Mouse (Mus musculus): Measurements from ENCODE around the gene Zfp143. TPM values are rescaled to one million over a fixed set of nuclear protein-coding genes. Genes with fewer than 3 reads are reported as not detected.

Gene Zfp143
- total and polyA plus RNA-seq, 3 experiments: 17.0 to 23.4 (median 17.5) TPM

- Histone ChIP-seq H3K27me3 (replicated peaks) (no peaks in the 10 kb centered on the region), H3K9ac (ENCODE audit: insufficient read depth, low read depth) (no peak overlapping the region), H3K4me2 (ENCODE audit: insufficient read depth, low read depth, poor library complexity, severe bottlenecking) (no peak overlapping the region), H3K4me1 (ENCODE audit: control insufficient read depth in 1 of 2, insufficient read depth in 2 of 2) (peaks cover 5 to 13% of the 10 kb centered on the region in 2 experiments; a peak in 3 of 4 replicates), H3K9me3 (replicated peaks; ENCODE audit: low read length) (no peaks in the 10 kb centered on the region), H3K79me2 (replicated peaks; ENCODE audit: control insufficient read depth, extremely low read depth, insufficient read depth, poor library complexity, severe bottlenecking) (no peaks in the 10 kb centered on the region), H3K27ac (ENCODE audit: insufficient read depth, low read depth) (peak overlapping the region; percentile 31; the same call in 1 of the 2 replicates), H3K4me3 (replicated peaks in 1 of 3; ENCODE audit: low read depth in 2 of 3, low read length in 2 of 3, poor library complexity in 1 of 3) (no peak overlapping the region), H3K36me3 (replicated peaks in 1 of 2; ENCODE audit: control insufficient read depth in 1 of 2, insufficient read depth in 1 of 2, low read length in 1 of 2) (peaks cover 50 to 90% of the 10 kb centered on the region in 2 experiments)
- TF ChIP-seq EP300 (IDR thresholded peaks at IDR 0.05; ENCODE audit: low read length) (peak; percentile 18; the same call in 1 of the 2 replicates), TCF12 (IDR thresholded peaks at IDR 0.05; ENCODE audit: low read depth, low read length) (peak; percentile 74; the same call in 1 of the 2 replicates), BHLHE40 (IDR thresholded peaks at IDR 0.05; ENCODE audit: low read depth, low read length) (peak; percentile 69), CHD1 (IDR thresholded peaks at IDR 0.05; ENCODE audit: low read depth, low read length) (no peak), E2F4 (IDR thresholded peaks at IDR 0.05; ENCODE audit: insufficient replicate concordance, low read depth, low read length) (no peak), GABPA (IDR thresholded peaks at IDR 0.05; ENCODE audit: insufficient replicate concordance, low read depth, low read length) (no peak), IRF4 (IDR thresholded peaks at IDR 0.05; ENCODE audit: low read depth, low read length) (peak; percentile 22; the same call in 1 of the 2 replicates), ETS1 (conservative IDR thresholded peaks at IDR 0.05; ENCODE audit: low read depth, low read length) (peak; percentile 79), CTCF (conservative IDR thresholded peaks at IDR 0.05 in 1 of 2, IDR thresholded peaks at IDR 0.05 in 1 of 2; ENCODE audit: low read depth in 2 of 2, low read length in 2 of 2) (no peak)
- peak; percentile 58 for DNase-seq (ENCODE audit: extremely low read depth)
- in situ Hi-C loops (cut with MboI; ENCODE audit: low pct_ligation_motif_present, low pct_unique_long_range_greater_than_20kb, low sequenced_read_pairs): no loop called here
- dilution Hi-C loops (cut with MboI; ENCODE audit: extremely low pct_ligation_motif_present, extremely low pct_unique_long_range_greater_than_20kb, low sequenced_read_pairs): no loop called here
These were observed 17.2 kb downstream of the Zfp143 start for GRCm38 (mm10) chr7:110078168-110078567.

- dilution Hi-C loops (cut with MboI; ENCODE audit: extremely low pct_ligation_motif_present, extremely low pct_unique_long_range_greater_than_20kb, low sequenced_read_pairs): no loop called here
These were observed 22.6 kb downstream of the Zfp143 start for GRCm38 (mm10) chr7:110083386-110084165.

More at GRCm38 (mm10) chr7:110083386-110084165, 22.6 kb downstream of the Zfp143 start:
- Histone ChIP-seq H3K4me3 (replicated peaks in 1 of 3; ENCODE audit: low read depth in 2 of 3, low read length in 2 of 3, poor library complexity in 1 of 3) (no peak overlapping the region), H3K36me3 (replicated peaks in 1 of 2; ENCODE audit: control insufficient read depth in 1 of 2, insufficient read depth in 1 of 2, low read length in 1 of 2) (peaks cover 48 to 94% of the 10 kb centered on the region in 2 experiments), H3K27ac (ENCODE audit: insufficient read depth, low read depth) (no peak overlapping the region), H3K4me1 (ENCODE audit: control insufficient read depth in 1 of 2, insufficient read depth in 2 of 2) (peaks cover 0 to 3% of the 10 kb centered on the region in 2 experiments; a peak in 1 of 4 replicates), H3K9ac (ENCODE audit: insufficient read depth, low read depth) (no peak overlapping the region), H3K4me2 (ENCODE audit: insufficient read depth, low read depth, poor library complexity, severe bottlenecking) (no peak overlapping the region), H3K27me3 (replicated peaks) (no peaks in the 10 kb centered on the region), H3K79me2 (replicated peaks; ENCODE audit: control insufficient read depth, extremely low read depth, insufficient read depth, poor library complexity, severe bottlenecking) (no peaks in the 10 kb centered on the region), H3K9me3 (replicated peaks; ENCODE audit: low read length) (no peaks in the 10 kb centered on the region)
- peak; percentile 58 for DNase-seq (ENCODE audit: extremely low read depth)
- TF ChIP-seq SMC3 (IDR thresholded peaks at IDR 0.05; ENCODE audit: low read depth, low read length): peak; percentile 47
- TF ChIP-seq JUN (IDR thresholded peaks at IDR 0.05; ENCODE audit: insufficient read depth, low read depth, low read length): no peak
- peak; percentile 87 for TF ChIP-seq ZNF384 (IDR thresholded peaks at IDR 0.05; ENCODE audit: low read depth, low read length)
- TF ChIP-seq MAX (IDR thresholded peaks at IDR 0.05; ENCODE audit: low read length): no peak
- peak; percentile 71 to 72 for TF ChIP-seq CTCF (conservative IDR thresholded peaks at IDR 0.05 in 1 of 2, IDR thresholded peaks at IDR 0.05 in 1 of 2; ENCODE audit: low read depth in 2 of 2, low read length in 2 of 2)
- TF ChIP-seq SIN3A (IDR thresholded peaks at IDR 0.05; ENCODE audit: low read length): no peak
- no peak for TF ChIP-seq MYC (IDR thresholded peaks at IDR 0.05; ENCODE audit: low read depth, low read length)
- peak; percentile 62 for TF ChIP-seq RAD21 (IDR thresholded peaks at IDR 0.05; ENCODE audit: low read depth, low read length)
- in situ Hi-C loops (cut with MboI; ENCODE audit: low pct_ligation_motif_present, low pct_unique_long_range_greater_than_20kb, low sequenced_read_pairs): no loop called here

Data from CH12.LX (cell line).